Mouse (Mus musculus): Measurements from ENCODE around the gene Cabcoco1.
A peak's percentile ranks its signal among the peaks of the same experiment; 100 is the strongest.

Cabcoco1 gene

DNA sequence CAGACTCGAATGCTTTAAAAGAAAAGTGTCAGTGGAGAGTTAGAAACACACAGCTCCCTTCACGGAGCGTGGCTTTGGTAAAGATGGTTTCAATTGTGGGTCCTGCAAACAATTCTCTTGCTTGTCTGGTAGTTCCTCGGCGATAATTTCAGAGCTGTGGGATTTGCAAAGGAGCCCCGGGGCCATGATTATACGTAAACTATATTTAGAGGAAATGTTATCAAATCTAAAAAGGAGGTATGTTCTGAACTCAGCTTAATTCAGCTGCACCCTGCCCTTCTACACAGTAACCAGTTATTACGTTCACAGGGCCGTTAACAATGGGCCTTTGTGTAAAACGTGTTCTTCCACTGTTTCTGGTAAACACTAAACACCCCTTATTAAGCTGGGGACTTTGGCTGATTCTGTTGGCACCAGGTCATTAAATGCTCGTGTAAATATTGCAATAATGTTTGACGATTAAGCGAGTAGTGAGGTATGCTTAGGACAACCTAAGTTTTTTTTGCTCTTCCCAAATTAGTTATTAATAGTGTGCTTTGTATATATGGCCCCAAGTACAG, 106.6 kb downstream of the Cabcoco1 start:
- DNase-seq (ENCODE audit: low spot score) = no peak

DNA sequence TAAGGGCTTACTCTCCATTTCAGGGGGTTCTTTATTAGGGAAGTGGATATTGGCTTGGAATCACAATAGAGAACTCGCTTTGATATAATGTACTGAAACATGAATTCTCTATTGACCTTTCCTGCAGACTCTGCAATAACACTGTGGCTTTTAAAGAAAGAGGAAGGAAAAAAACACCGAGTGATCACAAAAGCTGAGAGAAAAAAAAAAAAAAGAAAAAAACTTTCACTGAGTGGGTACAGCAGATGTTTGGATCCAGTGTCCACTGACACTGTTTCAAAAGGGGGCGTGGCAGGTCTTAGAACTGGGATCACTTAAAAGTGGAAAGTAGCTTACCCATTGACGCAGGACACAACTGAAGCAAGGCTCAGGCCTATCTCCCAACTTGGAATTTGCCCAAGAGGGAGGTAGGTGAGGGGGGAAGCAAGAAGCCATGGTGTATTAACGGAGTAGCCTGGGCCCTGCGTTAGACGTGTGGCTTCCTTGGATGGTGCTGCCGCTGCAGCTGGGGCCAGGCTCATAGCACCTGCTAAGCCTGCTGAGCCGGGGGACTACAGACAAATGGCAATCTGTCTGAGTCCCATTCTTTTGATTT, 107.6 kb downstream of the Cabcoco1 start:
- no peak for DNase-seq (ENCODE audit: low spot score)

DNA sequence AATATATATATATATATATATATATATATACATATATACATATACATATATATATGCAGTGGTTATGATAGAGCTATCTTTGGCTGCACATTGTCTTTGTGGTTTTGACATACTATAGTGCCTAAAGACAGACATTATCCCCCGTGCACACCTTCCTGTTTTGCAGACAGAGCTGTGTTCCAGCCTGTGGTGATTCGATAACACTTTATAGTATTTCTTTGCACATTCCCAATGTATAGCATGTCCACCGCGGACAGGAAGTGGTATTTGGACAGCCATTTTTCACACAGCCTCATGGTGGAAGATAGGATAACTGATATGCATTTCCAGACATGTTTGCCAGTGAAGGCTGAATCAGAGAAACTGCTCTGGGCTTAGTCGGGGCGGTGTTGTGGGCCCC, 110.3 kb downstream of the Cabcoco1 start:
- DNase-seq (ENCODE audit: low spot score) = no peak

DNA sequence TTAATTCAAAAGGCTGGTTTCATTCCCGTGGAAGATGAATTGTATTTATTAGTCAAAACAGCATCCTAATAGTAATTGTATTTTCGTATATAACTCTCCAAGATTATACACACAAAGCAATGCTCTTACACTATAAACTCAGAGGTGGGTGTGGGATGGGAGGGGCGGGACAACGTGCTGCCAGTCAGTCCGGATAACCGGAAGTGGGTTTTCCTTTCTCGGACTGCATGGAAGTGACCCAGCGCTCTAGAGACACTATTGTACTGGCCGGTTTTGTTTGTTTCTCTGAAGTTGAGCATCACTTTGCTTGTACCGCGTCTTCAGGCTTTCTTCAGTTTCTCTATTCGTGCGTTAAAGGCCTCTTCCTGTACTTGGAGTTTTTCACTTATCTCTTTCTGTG, 110.8 kb downstream of the Cabcoco1 start:
- DNase-seq (ENCODE audit: low spot score) = no peak

DNA sequence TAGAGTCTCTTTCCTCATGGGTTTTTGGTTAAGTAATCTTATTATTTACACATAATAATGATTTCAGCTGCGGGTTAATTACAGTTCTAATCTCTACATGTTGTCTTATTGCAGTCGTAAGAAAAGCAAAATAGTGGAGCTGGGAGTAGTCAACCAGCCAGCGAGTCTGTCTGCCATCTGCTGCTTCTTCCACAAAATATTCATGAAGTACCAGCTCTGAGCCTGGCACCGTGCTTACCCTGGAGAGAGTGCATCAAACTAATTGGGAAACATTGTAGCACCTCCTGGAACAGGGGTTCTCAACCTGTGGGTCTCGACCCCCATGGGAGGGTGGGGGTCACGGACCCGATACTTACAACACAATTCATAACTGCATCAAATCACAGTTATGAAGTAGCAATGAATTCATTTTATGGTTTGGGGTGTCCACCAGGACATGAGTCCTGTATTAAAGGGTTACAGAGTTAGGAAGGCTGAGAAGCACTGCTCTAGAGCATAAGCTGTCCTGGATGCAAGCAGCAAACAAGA, 121.2 kb downstream of the Cabcoco1 start:
- DNase-seq (ENCODE audit: low spot score) = no peak

DNA sequence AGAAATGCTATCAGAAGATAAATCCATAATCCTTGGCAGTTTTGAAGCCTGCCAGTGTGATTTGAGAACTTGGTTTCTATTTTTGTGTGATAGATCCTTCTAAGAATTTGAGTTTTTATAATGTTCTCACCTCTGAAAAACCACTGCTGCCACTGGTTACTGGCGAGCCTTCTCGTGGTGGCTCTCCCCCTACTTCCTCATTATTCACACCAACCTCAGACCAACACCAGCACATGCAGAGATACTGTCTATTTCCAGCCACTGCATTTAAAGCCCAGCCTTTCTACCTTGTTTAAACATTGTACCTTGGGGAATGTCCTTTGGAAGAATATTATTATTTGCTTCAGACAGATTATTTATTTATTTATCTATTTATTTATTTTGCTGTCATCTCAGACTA, 121.8 kb downstream of the Cabcoco1 start:
- DNase-seq (ENCODE audit: low spot score) = no peak

DNA sequence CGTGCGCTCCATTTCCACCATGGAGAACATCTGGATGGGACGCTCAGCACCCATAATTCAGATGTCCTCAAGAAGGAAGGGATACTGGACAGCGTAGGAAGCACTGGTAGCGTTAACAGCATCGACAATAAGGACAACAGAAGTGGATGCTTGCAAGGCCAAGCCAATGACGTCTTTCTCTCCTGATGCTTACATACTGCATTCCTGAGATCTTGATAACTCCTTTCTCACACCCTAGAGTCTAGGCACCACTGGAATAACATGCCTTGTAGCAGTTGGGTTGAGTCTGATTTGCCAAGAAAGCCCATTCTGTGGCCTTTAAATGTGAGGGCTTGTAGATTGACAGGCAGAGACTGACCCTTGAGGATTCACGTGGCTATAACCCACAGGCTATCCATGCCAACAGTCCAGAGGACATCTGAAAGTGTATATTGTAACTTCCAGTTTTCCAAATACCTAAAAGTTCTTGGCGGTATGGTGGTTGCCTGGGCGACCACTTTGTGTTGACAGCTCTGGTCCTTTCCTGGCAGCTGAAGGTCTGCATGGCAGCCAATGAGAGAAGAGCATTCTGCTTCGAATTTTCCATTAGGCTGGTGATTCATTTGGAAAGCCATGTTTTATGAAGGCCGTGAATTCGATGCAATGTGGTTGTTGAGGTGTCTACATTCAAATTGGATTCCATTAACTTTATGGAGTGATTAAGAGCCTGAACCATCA, 124.5 kb downstream of the Cabcoco1 start:
- DNase-seq (ENCODE audit: low spot score) = peak; percentile 8

DNA sequence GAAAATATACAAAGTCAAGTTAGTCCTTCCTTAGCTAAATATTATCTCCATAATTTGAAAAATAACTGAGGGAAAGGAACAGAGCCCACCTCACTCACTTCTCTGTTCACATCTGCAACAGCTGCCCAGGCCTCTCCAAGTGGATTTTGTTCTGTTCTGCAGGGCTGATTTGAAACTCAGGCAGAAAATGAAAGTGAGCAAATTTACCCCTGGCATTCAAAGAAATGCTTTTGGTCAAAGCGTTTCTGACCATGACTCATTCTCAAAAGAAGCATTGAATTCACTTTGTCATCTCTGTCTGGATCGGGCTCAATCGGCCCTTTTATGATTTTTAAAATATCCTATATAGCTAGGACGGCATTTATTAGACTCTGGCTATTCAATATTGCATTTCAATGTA, 135.8 kb downstream of the Cabcoco1 start:
- no peak for DNase-seq (ENCODE audit: low spot score)

DNA sequence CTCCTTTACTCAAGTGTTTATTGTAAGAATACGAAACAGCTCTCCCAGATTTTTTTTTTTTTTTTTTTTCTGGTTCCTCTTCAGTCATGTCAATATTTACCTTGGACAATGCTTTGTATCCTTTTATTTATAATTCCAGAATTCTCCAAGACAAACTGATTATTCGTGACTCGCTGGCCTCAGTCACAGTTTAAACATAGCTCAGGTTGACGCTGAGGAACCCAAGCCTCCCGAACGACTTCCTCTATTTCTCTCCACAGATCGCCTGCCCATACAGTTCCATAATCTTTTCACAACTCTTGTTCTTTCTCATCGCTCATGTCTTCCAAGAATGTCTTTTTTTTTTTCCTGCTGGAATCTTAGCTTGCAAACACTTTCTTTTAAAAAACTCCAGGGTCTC, 144.9 kb downstream of the Cabcoco1 start:
- peak; percentile 21 for DNase-seq (ENCODE audit: low spot score)

DNA sequence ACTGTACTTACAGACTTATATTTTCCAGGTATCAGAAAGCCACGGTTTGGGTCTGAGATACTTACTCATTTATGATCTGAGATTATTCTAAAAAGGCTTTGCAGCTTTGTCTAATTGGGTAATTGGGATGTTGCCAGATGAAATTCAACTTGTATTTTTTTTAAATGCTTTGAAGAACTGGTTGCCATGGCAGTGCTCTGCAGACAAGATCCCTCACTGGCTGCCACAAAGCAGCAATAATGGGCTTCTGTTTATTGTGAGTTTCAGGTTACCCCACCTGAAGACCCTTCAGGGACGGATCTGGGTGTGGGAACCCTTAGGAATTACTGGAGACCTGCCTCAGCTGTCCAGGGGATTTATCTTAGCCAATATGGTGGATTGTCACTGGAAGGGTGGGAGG, 145.6 kb downstream of the Cabcoco1 start:
- no peak for DNase-seq (ENCODE audit: low spot score)

DNA sequence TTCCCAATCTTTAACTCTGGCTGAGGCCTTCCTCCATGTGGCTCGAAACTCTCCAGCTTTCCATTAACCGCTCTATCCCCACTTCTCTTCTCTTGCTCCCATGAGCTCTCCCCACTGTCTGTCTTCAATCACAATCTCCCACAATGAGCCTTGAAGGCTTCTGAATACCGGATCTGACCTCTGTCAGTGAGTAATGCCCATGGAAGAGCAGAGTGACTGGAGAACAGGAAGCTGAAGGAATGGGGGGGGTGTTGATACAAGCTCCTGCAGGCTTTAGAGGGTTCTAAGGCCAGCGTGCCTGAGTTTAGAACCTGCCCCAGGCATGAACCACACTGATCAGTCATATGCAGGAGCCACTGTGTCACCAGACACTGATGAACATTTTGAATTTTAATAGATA, 150.1 kb downstream of the Cabcoco1 start:
- DNase-seq (ENCODE audit: low spot score) = no peak

DNA sequence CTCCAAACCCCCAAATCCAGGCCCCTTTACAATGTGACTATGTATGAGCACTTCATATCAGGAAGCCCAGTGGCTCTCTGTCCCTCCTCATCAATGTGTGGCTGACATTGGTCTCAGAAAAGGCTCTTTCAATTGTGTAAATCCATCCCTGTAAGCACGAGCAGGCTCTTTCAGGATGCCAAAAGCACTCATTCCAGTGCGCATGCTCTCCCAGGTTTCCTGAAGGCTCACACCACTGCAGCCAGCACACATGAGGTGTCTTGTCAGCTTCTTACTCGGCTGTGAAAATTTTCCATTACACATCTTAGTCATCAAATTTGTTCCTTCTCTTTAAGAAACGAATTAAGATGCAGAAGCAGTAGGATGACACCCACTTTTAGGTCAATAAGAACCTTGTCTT, 152.9 kb downstream of the Cabcoco1 start:
- DNase-seq (ENCODE audit: low spot score) = no peak

DNA sequence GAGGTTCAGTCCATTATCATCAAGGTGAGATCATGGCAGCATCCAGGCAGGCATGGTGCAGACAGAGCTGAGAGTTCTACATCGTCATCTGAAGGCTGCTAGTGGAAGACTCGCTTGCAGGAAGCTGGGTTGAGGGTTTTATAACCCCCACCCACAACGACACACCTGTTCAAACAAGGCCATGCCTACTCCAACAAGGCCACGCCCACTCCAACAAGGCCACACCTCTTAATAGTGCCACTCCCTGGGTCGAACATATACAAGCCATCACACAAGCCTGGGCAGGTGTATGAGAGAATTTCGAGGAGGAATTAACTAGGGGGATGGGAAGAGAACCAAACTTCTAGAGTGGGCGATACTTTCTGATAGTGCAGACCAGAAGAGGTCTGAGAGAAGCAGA, 153.6 kb downstream of the Cabcoco1 start:
- DNase-seq (ENCODE audit: low spot score) = no peak
